Mouse (Mus musculus) spleen, adult 2 months (tissue): Measurements from ENCODE around the gene Msh5. TPM values are rescaled to one million over a fixed set of nuclear protein-coding genes. Genes with fewer than 3 reads are reported as not detected.
"Not testable (repeated sequence)": the region's sequence is repeated elsewhere in the genome, so short reads cannot be mapped to it uniquely, and the experiment has no call there.

Experiments used
- DNase-seq, 2 experiments: peaks; one replicate each; pipeline versions ENCODE4 v3.0.0 to v3.0.0-alpha.2; 2012 to 2021; ENCODE audit warnings: low spot score in 2 of 2, low read depth in 1 of 2
- H3K27ac ChIP-seq: fragments of 200-500 bp; 2 replicates; pipeline ENCODE4 v1.5.1; 2012; ENCODE audit warnings: low read length, inconsistent platforms; ENCODE audit not compliant: insufficient read depth
- H3K27me3 ChIP-seq: fragments of 200-500 bp; 2 replicates; pipeline ENCODE4 v1.6.1; 2012; ENCODE audit warnings: mild to moderate bottlenecking, moderate library complexity, low read length, inconsistent platforms; ENCODE audit not compliant: control insufficient read depth, insufficient read depth
- H3K36me3 ChIP-seq: fragments of 200-500 bp; 2 replicates; pipeline ENCODE4 v1.6.1; 2012; ENCODE audit warnings: mild to moderate bottlenecking, low read length, inconsistent platforms; ENCODE audit not compliant: control insufficient read depth, insufficient read depth
- H3K4me1 ChIP-seq: fragments of 200-500 bp; 2 replicates; pipeline ENCODE4 v1.6.1; 2011; ENCODE audit warnings: inconsistent platforms; ENCODE audit not compliant: control insufficient read depth, insufficient read depth, insufficient read length
- H3K4me3 ChIP-seq: fragments of 200-500 bp; 2 replicates; pipeline ENCODE4 v1.5.1; 2011; ENCODE audit warnings: mild to moderate bottlenecking, inconsistent platforms; ENCODE audit not compliant: insufficient read depth, insufficient read length; ENCODE audit errors: extremely low read depth
- CTCF ChIP-seq: fragments of 200-500 bp; IDR thresholded peaks from 2 replicates; pipeline ENCODE4 v1.5.1; 2011; ENCODE audit warnings: mild to moderate bottlenecking, inconsistent platforms; ENCODE audit not compliant: insufficient read depth, insufficient read length, insufficient replicate concordance; ENCODE audit errors: extremely low read depth
- POLR2A ChIP-seq: fragments of 200-500 bp; IDR thresholded peaks from 2 replicates; pipeline ENCODE4 v1.6.1; 2011; ENCODE audit warnings: low read depth, low read length, inconsistent platforms
- WGBS: fragments of 180-500 bp; shearing (Covaris S2); methylation state at CpG from one replicate; pipeline ENCODE4 v1.1.7; 2018; 5-methylcytosine and 5-hydroxymethylcytosine counted together
- polyA plus RNA-seq: library from polyadenylated mRNA; depleted of rRNA; stranded (reverse); fragments of >200 nt; gene quantifications from 2 replicates; pipeline ENCODE4 v1.2.3, GENCODE M21; 2012

Gene Msh5
- polyA plus RNA-seq, 1 experiment = 8.6 TPM

DNA sequence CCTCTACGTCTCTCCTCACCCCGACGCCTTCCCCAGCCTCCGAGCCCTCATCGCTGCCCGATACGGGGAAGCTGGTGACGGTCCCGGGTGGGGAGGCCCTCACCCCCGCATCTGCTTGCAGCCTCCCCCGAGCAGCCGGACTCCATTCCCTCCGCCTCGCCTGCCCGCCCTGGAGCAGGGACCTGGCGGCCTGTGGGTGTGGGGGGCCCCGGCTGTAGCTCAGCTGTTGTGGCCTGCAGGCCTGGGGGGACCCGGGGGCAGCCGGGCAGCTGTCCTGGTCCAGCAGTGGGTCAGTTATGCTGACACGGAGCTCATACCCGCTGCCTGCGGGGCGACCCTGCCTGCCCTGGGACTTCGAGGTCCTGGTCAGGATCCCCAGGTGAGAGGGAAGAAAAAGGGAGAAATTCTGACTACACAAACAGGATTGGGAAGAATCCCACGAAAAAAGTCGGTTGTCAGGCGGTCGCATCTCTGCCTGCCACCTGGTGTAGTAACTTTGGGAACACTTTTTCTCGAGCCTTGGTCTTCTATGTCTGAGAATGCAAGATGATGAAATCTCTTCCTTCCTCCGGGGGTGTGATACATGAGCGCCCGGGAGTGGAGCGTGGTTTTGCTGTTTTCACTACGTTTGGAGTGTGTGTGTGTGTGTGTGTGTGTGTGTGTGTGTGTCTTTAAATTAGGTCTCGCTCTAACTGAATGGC lies 44.9 kb downstream of the Msh5 start:
- DNase-seq = peak in 1 of 2 experiments; percentile 39
- WGBS = under 1% methylated on average over 35 of the region's 35 CpGs
- H3K4me1 ChIP-seq = no peaks in the 10 kb centered on the region; the same call in 1 of the 2 replicates
- H3K4me3 ChIP-seq = peak overlapping the region; percentile 86
- H3K27me3 ChIP-seq = no peaks in the 10 kb centered on the region
- H3K27ac ChIP-seq = peak overlapping the region; percentile 100
- no peak for TF ChIP-seq CTCF
- 0 out of 2 replicates have a peak, but pooled peaks have one; percentile 14 for TF ChIP-seq POLR2A
- peaks cover 33% of the 10 kb centered on the region for H3K36me3 ChIP-seq

DNA sequence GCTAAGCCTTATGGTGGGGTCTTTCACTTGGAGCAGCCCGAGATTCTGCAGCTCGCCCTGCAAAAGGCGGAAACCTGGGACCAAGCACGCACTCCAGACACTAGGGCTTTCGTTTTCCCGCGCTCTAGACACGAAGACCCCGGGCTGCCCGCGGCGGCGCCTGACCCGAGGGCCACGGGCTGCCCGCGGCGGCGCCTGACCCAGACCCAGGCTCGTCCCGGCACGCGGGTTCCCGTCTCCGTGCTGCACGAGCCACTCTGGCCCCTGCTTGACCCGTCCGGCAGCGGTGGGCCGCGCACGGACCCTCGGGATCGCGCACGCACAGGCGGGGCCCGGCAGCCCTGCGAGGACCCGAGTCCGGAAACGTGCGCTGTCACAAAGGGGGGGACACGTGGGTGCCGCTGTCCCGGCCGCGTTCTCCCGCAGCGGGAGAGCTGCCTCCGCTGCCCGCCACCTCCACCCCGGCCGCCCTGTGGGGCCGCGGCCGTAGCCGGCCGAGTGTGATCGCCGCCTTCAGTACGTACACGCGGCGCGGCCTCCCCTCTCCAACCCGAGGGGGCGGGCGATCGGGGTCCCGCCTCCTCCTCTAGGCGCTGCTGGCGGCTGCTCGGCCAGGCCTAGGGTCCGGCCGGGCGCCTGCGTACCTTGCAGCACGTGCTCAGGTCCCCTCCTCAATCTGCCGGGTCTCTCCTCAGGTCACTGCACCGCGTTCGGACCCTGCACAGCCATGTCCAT lies 45.7 kb downstream of the Msh5 start, which contains the start of gene Vars:
TSS of gene Vars (plus strand) at position 271 of the 735 bp plus-strand sequence.
- under 1% methylated on average over 82 of the region's 83 CpGs for WGBS
- no peaks in the 10 kb centered on the region; the same call in 1 of the 2 replicates for H3K4me1 ChIP-seq
- TF ChIP-seq CTCF (no peak), POLR2A (peak; percentile 87)
- no peaks in the 10 kb centered on the region for H3K27me3 ChIP-seq
- peak within 1 kb of the TSS; percentile 86 for H3K4me3 ChIP-seq
- peak; percentile 71 to 76 for DNase-seq
- H3K36me3 ChIP-seq = peaks cover 34% of the 10 kb centered on the region
- H3K27ac ChIP-seq = peak within 1 kb of the TSS; percentile 100

DNA sequence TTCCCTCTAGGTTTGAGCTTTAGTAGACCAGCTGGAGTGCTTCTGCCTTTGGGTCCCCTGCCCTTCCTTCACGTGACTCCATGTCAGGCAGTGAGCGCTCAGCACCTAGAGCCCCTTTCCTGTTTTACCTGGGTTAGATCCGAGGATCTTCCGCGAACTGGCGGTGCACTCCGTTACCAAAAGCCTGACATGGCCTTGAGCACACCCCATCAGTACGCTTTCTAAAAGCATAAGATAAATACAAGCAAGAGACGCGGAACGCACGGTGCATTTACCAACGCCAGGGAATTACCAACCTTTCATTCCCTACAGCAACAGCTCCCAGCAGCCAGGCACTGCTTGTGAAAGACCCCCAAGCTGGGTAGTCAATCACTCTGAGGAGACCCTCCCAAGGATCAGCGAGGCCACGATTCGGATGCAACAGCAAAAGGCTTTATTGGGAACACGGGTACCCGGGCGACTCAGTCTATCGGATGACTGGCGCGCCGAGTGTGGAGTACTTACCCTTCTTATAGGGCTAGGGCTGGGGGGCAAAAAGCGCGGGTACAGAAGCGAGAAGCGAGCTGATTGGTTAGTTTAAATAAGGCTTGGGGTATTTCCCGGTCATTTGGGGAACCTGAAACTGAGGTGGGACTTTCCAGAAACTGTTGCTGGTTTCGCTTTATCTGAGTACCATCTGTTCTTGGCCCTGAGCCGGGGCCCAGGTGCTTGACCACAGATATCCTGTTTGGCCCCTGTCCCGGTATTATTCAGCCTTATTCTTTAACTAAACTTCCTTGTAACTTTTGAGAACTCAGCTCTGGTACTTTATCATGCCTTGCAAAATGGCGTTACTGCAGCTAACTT lies 46.5 kb downstream of the Msh5 start:
- peak overlapping the region; percentile 100 for H3K27ac ChIP-seq
- not testable (repeated sequence) for H3K27me3 ChIP-seq, H3K4me1 ChIP-seq
- H3K36me3 ChIP-seq = peaks cover 27% of the 10 kb centered on the region
- DNase-seq = peak; percentile 54 to 64
- peak overlapping the region; percentile 86 for H3K4me3 ChIP-seq
- peak; percentile 57; the same call in 1 of the 2 replicates for TF ChIP-seq POLR2A
- 3% methylated on average over 30 of the region's 32 CpGs for WGBS

DNA sequence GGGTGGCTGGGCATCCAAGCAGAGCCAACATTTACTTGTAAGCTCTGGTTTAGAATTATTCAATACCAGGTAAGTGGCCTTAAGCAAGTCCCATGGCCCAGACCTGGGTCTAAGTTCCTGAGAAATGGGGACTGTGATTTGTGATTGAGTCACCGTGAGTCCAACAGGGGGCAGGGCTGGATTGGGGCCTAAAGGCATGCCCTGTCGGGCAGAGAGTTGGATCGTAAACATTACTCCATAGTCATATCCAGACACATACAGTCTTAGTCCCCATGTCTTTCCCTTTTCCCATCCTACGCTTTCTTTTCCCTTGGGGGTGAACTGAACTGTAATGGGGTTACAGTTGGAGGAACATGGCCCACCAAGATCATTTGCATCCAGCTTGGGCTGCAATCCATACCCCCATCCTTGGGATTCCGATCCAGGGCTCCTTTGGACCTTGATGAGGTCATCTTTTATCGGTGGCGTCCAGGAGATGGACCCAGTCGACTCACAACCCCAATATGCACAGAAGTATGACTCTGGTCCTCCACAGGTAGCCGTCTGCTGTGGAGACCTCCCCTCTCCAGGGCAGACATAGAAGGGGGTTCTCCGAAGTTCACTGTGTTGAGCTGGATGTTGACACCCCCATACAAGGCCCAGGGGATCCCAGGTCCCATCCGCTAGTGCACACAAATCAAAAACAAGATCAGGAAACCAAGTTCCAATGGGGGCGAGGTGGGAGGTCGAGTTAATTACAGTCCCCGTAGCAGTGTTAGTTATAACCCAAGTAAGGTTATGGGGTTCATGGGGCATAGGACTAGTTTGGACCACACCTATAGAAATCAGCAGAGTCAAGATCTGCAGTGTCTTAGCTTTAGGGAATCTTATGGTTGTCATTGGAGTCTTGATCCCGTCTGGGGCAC lies 47.8 kb downstream of the Msh5 start:
- WGBS = 46% methylated on average over 15 of the region's 15 CpGs
- no peak for DNase-seq
- H3K4me3 ChIP-seq = peak overlapping the region; percentile 61
- TF ChIP-seq POLR2A = no peak
- TF ChIP-seq CTCF = no peak
- H3K4me1 ChIP-seq = no peaks in the 10 kb centered on the region; the same call in 1 of the 2 replicates
- no peaks in the 10 kb centered on the region for H3K27me3 ChIP-seq
- H3K36me3 ChIP-seq = peaks cover 16% of the 10 kb centered on the region
- peak overlapping the region; percentile 87 for H3K27ac ChIP-seq

DNA sequence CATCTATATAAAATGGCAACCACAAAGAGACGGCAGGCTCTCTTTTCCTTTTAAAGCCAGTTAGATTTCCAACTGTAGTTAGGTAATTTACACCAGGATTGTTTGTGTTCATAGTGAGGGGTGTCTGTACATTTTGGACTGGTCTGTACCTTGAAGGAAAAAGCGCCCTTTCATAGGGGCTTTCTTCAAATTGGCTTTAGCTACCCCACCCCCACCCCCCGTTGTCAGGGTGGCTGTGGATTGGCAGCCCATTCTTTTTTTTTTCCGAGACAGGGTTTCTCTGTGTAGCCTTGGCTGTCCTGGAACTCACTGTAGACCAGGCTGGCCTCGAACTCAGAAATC lies 49.4 kb downstream of the Msh5 start:
- WGBS = 73% methylated on average over 5 of the region's 5 CpGs

More for the DNA sequence above, 49.4 kb downstream of the Msh5 start:
- no peak for DNase-seq
- Histone ChIP-seq H3K4me3 (peak overlapping the region; percentile 36), H3K36me3 (peaks cover 16% of the 10 kb centered on the region), H3K27me3 (no peaks in the 10 kb centered on the region), H3K4me1 (no peaks in the 10 kb centered on the region; the same call in 1 of the 2 replicates), H3K27ac (no peak overlapping the region)
- no peak for TF ChIP-seq CTCF
- no peak for TF ChIP-seq POLR2A
